Mouse (Mus musculus) ES-Bruce4 (cell line): ENCODE data around the gene Gps1. TPM values are rescaled to one million over a fixed set of nuclear protein-coding genes. Genes with fewer than 3 reads are reported as not detected.
"Not testable (repeated sequence)": the region's sequence is repeated elsewhere in the genome, so short reads cannot be mapped to it uniquely, and the experiment has no call there.

Experiments
- H3K27ac ChIP-seq: 2 replicates; pipeline ENCODE4 v1.5.1; 2012; ENCODE audit warnings: low read length, inconsistent platforms; ENCODE audit not compliant: insufficient read depth
- H3K27me3 ChIP-seq: 2 replicates; pipeline ENCODE4 v1.6.1; 2012; ENCODE audit warnings: mild to moderate bottlenecking, low read length, inconsistent platforms; ENCODE audit not compliant: control insufficient read depth, poor library complexity, insufficient read depth, severe bottlenecking
- H3K36me3 ChIP-seq: 2 replicates; pipeline ENCODE4 v1.6.1; 2012; ENCODE audit warnings: inconsistent platforms, mild to moderate bottlenecking, low read length, moderate library complexity; ENCODE audit not compliant: control insufficient read depth, poor library complexity, insufficient read depth, severe bottlenecking
- H3K4me1 ChIP-seq: one replicate; pipeline ENCODE4 v1.8.1; 2011; ENCODE audit warnings: low read length; ENCODE audit not compliant: control insufficient read depth, insufficient read depth
- H3K4me3 ChIP-seq: 2 replicates; pipeline ENCODE4 v1.5.1; 2011; ENCODE audit warnings: low read depth, mild to moderate bottlenecking, low read length
- H3K9ac ChIP-seq: 2 replicates; pipeline ENCODE4 v1.6.1; 2012; ENCODE audit warnings: low read depth, mild to moderate bottlenecking, inconsistent platforms; ENCODE audit not compliant: poor library complexity, severe bottlenecking
- H3K9me3 ChIP-seq: replicated peaks from 2 replicates; pipeline ENCODE4 v1.6.1; 2012; ENCODE audit warnings: mild to moderate bottlenecking, low read length, inconsistent platforms; ENCODE audit not compliant: control insufficient read depth, poor library complexity, insufficient read depth, severe bottlenecking
- CTCF ChIP-seq: IDR thresholded peaks from one replicate; pipeline ENCODE4 v1.8.1; 2011; ENCODE audit warnings: low read depth, low read length
- EP300 ChIP-seq: IDR thresholded peaks from 2 replicates; pipeline ENCODE4 v1.6.1; 2011; ENCODE audit warnings: low read depth, low read length; ENCODE audit not compliant: insufficient read depth
- POLR2A ChIP-seq: IDR thresholded peaks from one replicate; pipeline ENCODE4 v1.8.1; 2011; ENCODE audit warnings: low read length; ENCODE audit not compliant: insufficient read depth
- polyA plus RNA-seq: library from polyadenylated mRNA; stranded (reverse); fragments of >200 nt; gene quantifications from 2 replicates; pipeline ENCODE4 v1.2.4, GENCODE M21; 2011; ENCODE audit warnings: low read depth; ENCODE audit not compliant: missing spikeins, insufficient read depth, insufficient read length

Gps1 gene
- polyA plus RNA-seq, 1 experiment, result 92.0 TPM

DNA sequence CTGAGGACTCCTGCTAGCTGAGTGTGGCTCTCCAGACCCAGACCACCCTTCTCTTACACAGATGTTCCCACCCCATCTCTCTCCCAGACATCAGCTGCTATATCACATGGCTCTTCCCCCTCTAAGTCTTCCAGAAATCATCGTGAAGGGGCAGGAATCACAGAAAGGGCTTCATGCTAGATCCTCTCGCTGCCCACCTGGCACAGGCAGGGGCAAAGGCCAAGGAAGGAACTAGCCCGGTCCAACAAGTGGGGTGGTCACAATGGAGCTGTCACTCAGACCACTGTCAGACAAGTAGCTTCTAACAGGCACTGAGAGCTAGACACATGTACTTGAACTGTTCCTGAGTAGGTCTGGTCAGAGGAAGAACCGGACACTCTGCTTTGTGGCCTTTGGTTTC lies 44.3 kb downstream of the Gps1 start:
- Histone ChIP-seq H3K9ac (no peak overlapping the region), H3K27me3 (no peaks in the 10 kb centered on the region), H3K36me3 (no peaks in the 10 kb centered on the region), H3K9me3 (no peaks in the 10 kb centered on the region), H3K4me1 (peaks cover 5% of the 10 kb centered on the region), H3K4me3 (no peak overlapping the region), H3K27ac (no peak overlapping the region)
- no peak for TF ChIP-seq CTCF
- TF ChIP-seq POLR2A, result no peak
- no peak for TF ChIP-seq EP300

DNA sequence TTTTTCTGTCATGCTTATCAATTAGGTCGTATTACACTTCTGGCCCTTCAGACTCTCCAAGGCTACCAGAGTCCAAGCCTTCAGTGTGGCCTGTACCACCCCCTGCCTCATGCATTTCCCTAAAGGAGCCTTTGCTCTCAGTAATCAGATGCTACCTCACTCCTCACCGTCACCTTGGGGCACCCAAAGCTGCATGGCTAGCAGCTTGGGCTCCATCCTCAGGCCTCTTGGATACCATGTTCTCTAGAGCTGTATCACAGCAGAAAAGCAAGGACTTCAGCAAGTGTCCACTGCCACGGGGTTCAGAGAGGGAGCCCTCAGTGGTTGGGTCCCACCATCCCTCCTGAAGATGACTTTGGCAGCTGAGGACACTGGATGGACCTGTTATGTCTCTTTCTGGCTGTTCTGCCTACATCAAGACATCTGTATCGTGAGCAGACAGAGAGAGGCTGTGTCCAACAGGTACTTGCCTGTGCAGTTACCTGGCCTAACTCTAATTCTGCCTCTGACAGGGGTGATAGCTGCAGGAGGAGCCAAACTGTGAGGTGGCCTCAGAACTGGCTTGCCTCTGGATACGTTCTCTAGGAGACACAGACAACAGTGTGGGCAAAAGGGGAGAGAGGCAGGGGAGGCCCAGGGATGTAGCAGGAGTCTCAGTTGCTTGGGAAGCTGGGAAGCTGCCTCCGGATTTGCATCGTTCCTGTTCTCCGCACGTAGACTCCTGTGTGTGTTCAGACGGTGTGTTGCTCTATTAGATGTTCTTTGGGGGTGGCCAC lies 45.9 kb downstream of the Gps1 start:
- no peaks in the 10 kb centered on the region for H3K36me3 ChIP-seq
- no peak overlapping the region for H3K9ac ChIP-seq
- no peaks in the 10 kb centered on the region for H3K27me3 ChIP-seq
- H3K27ac ChIP-seq, result no peak overlapping the region
- H3K9me3 ChIP-seq, result no peaks in the 10 kb centered on the region
- no peak for TF ChIP-seq POLR2A
- no peak for TF ChIP-seq EP300
- TF ChIP-seq CTCF, result no peak
- no peak overlapping the region for H3K4me3 ChIP-seq
- H3K4me1 ChIP-seq, result peaks cover 5% of the 10 kb centered on the region

DNA sequence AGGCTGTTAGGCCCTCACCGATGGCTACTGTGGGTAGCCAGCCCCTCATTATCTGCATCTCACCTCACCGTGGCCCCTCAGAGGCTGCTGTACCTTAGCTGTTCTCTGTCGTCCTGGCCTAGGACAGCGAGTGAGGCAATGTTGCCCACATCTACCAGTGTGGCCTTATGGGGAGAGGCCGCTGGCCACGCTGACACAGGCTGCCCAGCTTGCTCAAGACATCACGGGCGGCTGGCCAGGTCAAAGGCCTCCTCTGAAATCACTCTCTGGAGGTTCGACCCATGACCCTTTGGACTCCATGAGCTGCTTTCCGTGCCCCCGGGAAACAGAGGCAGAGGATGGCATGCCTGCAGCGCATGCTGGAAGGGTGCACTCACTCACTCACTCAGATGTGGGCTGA lies 46.6 kb downstream of the Gps1 start:
- Histone ChIP-seq H3K9ac (no peak overlapping the region), H3K9me3 (no peaks in the 10 kb centered on the region), H3K4me1 (peaks cover 5% of the 10 kb centered on the region), H3K36me3 (no peaks in the 10 kb centered on the region), H3K27ac (no peak overlapping the region), H3K27me3 (no peaks in the 10 kb centered on the region), H3K4me3 (no peak overlapping the region)
- TF ChIP-seq CTCF (no peak), EP300 (no peak), POLR2A (no peak)

DNA sequence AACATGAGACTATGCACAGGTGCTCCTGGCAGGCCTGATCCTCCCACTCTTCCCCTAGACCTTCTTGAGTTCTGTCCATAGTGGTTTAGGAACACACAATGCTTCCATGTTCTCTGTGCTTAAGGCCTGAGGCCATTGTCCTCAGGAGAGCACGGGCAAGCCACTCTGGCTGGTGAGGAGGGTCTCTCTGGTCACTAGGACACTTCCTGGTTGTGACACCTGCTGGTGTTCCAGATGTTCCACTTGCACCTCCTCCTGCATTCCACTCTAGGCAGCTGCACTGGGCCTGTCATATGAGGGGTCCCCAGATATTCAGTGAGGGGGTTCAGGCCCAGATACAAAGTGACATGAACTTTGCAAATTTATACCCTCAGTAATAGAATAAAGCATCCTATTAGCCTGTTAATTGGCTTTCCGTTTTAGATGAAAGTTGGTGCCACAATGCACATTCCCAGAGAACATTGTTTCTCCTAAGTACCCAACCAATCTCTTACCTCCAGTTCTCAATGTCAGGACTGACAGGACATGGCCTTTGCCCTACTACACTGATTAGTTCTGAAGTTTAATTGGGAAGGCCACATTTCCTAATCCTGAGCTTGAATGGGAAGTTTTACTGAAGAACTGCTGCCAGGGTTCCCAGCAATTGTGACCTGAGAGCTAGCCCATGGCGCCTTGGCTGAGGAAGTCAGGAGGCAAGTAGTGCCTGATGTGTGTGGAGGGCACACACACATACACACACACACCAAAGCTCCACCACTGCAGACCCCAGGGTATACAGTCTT lies 47.8 kb downstream of the Gps1 start:
- Histone ChIP-seq H3K4me3 (no peak overlapping the region), H3K9ac (no peak overlapping the region), H3K9me3 (no peaks in the 10 kb centered on the region), H3K4me1 (no peaks in the 10 kb centered on the region), H3K27ac (no peak overlapping the region), H3K27me3 (no peaks in the 10 kb centered on the region), H3K36me3 (no peaks in the 10 kb centered on the region)
- TF ChIP-seq EP300, result no peak
- no peak for TF ChIP-seq CTCF
- no peak for TF ChIP-seq POLR2A

DNA sequence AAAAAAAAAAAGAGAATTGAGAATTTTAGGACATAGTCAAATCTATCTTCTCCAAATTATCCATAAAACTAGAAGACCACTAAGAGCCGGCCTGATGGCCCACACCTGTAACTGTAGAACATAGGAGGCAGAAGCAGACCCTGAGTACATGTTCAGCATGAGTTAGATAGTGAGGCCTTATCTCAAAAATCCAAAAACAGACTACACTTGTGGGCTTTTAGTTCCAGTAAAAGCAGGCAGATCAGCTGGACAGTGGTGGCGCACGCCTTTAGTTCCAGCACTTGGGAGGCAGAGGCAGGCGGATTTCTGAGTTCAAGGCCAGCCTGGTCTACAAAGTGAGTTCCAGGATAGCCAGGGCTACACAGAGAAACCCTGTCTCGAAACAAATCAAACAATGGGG lies 48.9 kb downstream of the Gps1 start:
- H3K4me3 ChIP-seq, H3K36me3 ChIP-seq, H3K9ac ChIP-seq, H3K27me3 ChIP-seq, H3K4me1 ChIP-seq, H3K27ac ChIP-seq, H3K9me3 ChIP-seq: not testable (repeated sequence)

DNA sequence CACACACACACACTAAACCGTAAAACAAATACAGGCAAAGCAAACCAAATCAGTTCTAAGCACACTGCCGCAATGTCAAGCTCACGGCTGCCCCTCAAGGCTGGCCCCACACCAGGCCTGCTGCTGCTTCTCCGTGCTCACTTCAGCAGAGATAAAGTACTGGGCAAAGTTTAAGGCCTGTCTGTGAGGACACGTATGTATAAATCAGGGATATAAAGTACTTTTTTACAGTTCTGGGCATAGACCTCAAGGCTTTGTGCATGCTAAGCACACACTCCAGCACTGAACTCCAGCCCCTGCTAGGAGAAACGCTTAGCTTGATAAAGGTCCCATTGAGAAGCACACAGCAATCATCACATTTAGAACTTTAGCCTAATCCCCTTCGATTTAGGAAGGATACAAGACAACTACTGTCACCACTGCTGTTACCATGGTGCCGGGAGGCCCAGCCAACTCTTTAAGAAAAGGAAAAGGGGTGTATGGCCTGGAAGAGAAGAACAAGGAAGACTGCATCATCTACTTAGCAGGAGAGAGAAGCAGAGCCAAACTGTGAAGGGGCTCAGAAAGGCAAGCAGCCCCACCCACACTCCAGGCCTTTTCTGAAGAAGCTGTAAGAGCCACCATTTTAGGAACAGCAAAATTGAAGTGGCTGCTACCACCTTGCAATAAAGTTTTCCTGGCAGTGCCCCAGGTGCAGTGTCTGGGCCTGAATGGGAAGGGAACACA lies 49.6 kb downstream of the Gps1 start:
- H3K27me3 ChIP-seq, result no peaks in the 10 kb centered on the region
- H3K4me1 ChIP-seq, result no peaks in the 10 kb centered on the region
- no peak for TF ChIP-seq CTCF
- TF ChIP-seq EP300, result no peak
- no peak for TF ChIP-seq POLR2A
- H3K9ac ChIP-seq, result no peak overlapping the region
- no peak overlapping the region for H3K4me3 ChIP-seq
- H3K9me3 ChIP-seq, result no peaks in the 10 kb centered on the region
- no peak overlapping the region for H3K27ac ChIP-seq
- H3K36me3 ChIP-seq, result no peaks in the 10 kb centered on the region

Other genes starting within 250 kb of the Gps1 start
- 46.4 and 53.4 TPM in 2 replicates for gene Mcrip1, start 234.5 kb upstream of the Gps1 start, polyA plus RNA-seq
- not detected in 2 replicates for gene Ppp1r27, start 233.1 kb upstream of the Gps1 start, polyA plus RNA-seq
- gene P4hb, start 211.0 kb upstream of the Gps1 start, polyA plus RNA-seq, result 326 and 338 TPM in 2 replicates
- 269 and 298 TPM in 2 replicates for gene Arhgdia, start 202.6 kb upstream of the Gps1 start, polyA plus RNA-seq
- gene Alyref, start 185.9 kb upstream of the Gps1 start, polyA plus RNA-seq, result 229 and 242 TPM in 2 replicates
- gene Anapc11, start 185.9 kb upstream of the Gps1 start, polyA plus RNA-seq, result 84.0 and 100 TPM in 2 replicates
- not detected in 2 replicates for gene Npb, start 175.8 kb upstream of the Gps1 start, polyA plus RNA-seq
- 37.0 and 39.6 TPM in 2 replicates for gene Pcyt2, start 166.3 kb upstream of the Gps1 start, polyA plus RNA-seq
- gene Sirt7, start 159.0 kb upstream of the Gps1 start, polyA plus RNA-seq, result 10.8 and 11.1 TPM in 2 replicates
- 48.0 and 53.0 TPM in 2 replicates for gene Mafg, start 150.7 kb upstream of the Gps1 start, polyA plus RNA-seq
- gene Pycr1, start 140.5 kb upstream of the Gps1 start, polyA plus RNA-seq, result 41.7 and 55.3 TPM in 2 replicates
- not detected in 2 replicates for gene Myadml2, start 136.1 kb upstream of the Gps1 start, polyA plus RNA-seq
- 2.3 and 5.1 TPM in 2 replicates for gene Notum, start 123.1 kb upstream of the Gps1 start, polyA plus RNA-seq
- 46.5 and 50.8 TPM in 2 replicates for gene Aspscr1, start 111.3 kb upstream of the Gps1 start, polyA plus RNA-seq
- 38.0 and 45.3 TPM in 2 replicates for gene Cenpx, start 70.5 kb upstream of the Gps1 start, polyA plus RNA-seq
- 7.3 and 9.8 TPM in 2 replicates for gene Lrrc45, start 70.3 kb upstream of the Gps1 start, polyA plus RNA-seq
- 16.6 and 20.7 TPM in 2 replicates for gene Rac3, start 62.8 kb upstream of the Gps1 start, polyA plus RNA-seq
- gene Dcxr, start 57.0 kb upstream of the Gps1 start, polyA plus RNA-seq, result 54.3 and 68.2 TPM in 2 replicates
- not detected in 2 replicates for gene Cbr2, start 52.2 kb upstream of the Gps1 start, polyA plus RNA-seq
- gene Hmga1b, start 21.5 kb upstream of the Gps1 start, polyA plus RNA-seq, result 56.2 and 85.9 TPM in 2 replicates
- 8.9 and 9.3 TPM in 2 replicates for gene Rfng, start 65 bp upstream of the Gps1 start, polyA plus RNA-seq
- gene Dus1l, start 12.1 kb downstream of the Gps1 start, polyA plus RNA-seq, result 56.7 and 66.9 TPM in 2 replicates
- gene Fasn, start 40.3 kb downstream of the Gps1 start, polyA plus RNA-seq, result 114 and 127 TPM in 2 replicates
- 3.4 and 3.8 TPM in 2 replicates for gene Ccdc57, start 148.6 kb downstream of the Gps1 start, polyA plus RNA-seq
- gene Slc16a3, start 164.2 kb downstream of the Gps1 start, polyA plus RNA-seq, result 80.9 and 84.3 TPM in 2 replicates
- gene Csnk1d, start 207.1 kb downstream of the Gps1 start, polyA plus RNA-seq, result 99.3 and 109 TPM in 2 replicates